Comparison of ENCODE assay signal across 8 mouse cellular contexts in genomic region chr6:53068875-53069178, GRCm38 (mm10). TPM values are rescaled to one million over a fixed set of nuclear protein-coding genes. Genes with fewer than 3 reads are reported as not detected.
DNase-seq lines count a peak whose midpoint lies in the region; ATAC-seq and TF ChIP-seq lines count a peak whose summit lies in the region.

No protein-coding gene starts in this region.

- no peak for TF ChIP-seq EP300 in heart, postnatal 0 days (IDR thresholded peaks at IDR 0.05; ENCODE audit: low read depth)

- H3K4me3 ChIP-seq in kidney, embryonic 16.5 days (ENCODE audit: low read length), result peak overlapping the region; percentile 85
- H3K4me3 ChIP-seq in brown adipose tissue, adult 24 weeks (ENCODE audit: insufficient read depth, low read depth, low read length), result peak overlapping the region; percentile 67
- peak overlapping the region; percentile 93 for H3K4me3 ChIP-seq in heart, postnatal 0 days (ENCODE audit: low read depth, low read length)
- H3K4me3 ChIP-seq in midbrain, embryonic 12.5 days, result peak overlapping the region; percentile 69

- WGBS in kidney, embryonic 16.5 days, result 3% methylated on average over 6 of the region's 6 CpGs
- WGBS in heart, postnatal 0 days, result 6% methylated on average over 6 of the region's 6 CpGs
- WGBS in midbrain, embryonic 12.5 days, result 4% methylated on average over 6 of the region's 6 CpGs

- DNase-seq in kidney, postnatal 25 days, result no peak
- no peak for DNase-seq in heart, postnatal 0 days (ENCODE audit: low spot score)
- no peak for DNase-seq in lung, postnatal 36 days
- DNase-seq in gastrocnemius, postnatal 4 days (ENCODE audit: low spot score in 2 of 2), result no peak

- H3K36me3 ChIP-seq in kidney, embryonic 16.5 days (ENCODE audit: insufficient read depth, low read length), result no peaks in the 10 kb centered on the region
- H3K36me3 ChIP-seq in heart, postnatal 0 days (replicated peaks; ENCODE audit: control insufficient read depth, insufficient read depth, low read length), result no peaks in the 10 kb centered on the region
- no peaks in the 10 kb centered on the region for H3K36me3 ChIP-seq in midbrain, embryonic 12.5 days

- ATAC-seq in kidney, embryonic 16.5 days (ENCODE audit: low FRiP score, low TSS enrichment), result no peak
- ATAC-seq in heart, postnatal 0 days (ENCODE audit: insufficient read depth, low read depth), result no peak
- ATAC-seq in midbrain, embryonic 12.5 days (ENCODE audit: low FRiP score, low read depth), result no peak
- no peak for ATAC-seq in megakaryocyte-erythroid progenitor cell, adult 5-6 weeks (replicated peaks; ENCODE audit: low FRiP score, low TSS enrichment, poor library complexity, severe bottlenecking)

- 0 out of 2 replicates have a peak, but pooled peaks cover 4% of the 10 kb centered on the region for H3K4me1 ChIP-seq in kidney, embryonic 16.5 days (ENCODE audit: insufficient read depth, low read length)
- H3K4me1 ChIP-seq in brown adipose tissue, adult 24 weeks (ENCODE audit: control insufficient read depth, insufficient read depth, insufficient read length, low read length), result peaks cover 5% of the 10 kb centered on the region; the same call in 1 of the 2 replicates
- peaks cover 26% of the 10 kb centered on the region for H3K4me1 ChIP-seq in heart, postnatal 0 days (ENCODE audit: control insufficient read depth, insufficient read depth)
- H3K4me1 ChIP-seq in midbrain, embryonic 12.5 days, result peaks cover 5% of the 10 kb centered on the region

- peaks cover 27% of the 10 kb centered on the region for H3K27me3 ChIP-seq in kidney, embryonic 16.5 days (ENCODE audit: insufficient read depth, low read length)
- H3K27me3 ChIP-seq in heart, postnatal 0 days (ENCODE audit: control insufficient read depth, insufficient read depth, low read length), result no peaks in the 10 kb centered on the region
- H3K27me3 ChIP-seq in midbrain, embryonic 12.5 days, result peaks cover 31% of the 10 kb centered on the region

- H3K9me3 ChIP-seq in kidney, embryonic 16.5 days (ENCODE audit: low read length), result no peaks in the 10 kb centered on the region
- H3K9me3 ChIP-seq in heart, postnatal 0 days (replicated peaks; ENCODE audit: control insufficient read depth, low read length), result no peaks in the 10 kb centered on the region
- no peaks in the 10 kb centered on the region for H3K9me3 ChIP-seq in midbrain, embryonic 12.5 days

- no peak for TF ChIP-seq CTCF in heart, postnatal 0 days (IDR thresholded peaks at IDR 0.05; ENCODE audit: low read depth)

- H3K4me2 ChIP-seq in kidney, embryonic 16.5 days (replicated peaks; ENCODE audit: low read depth, low read length), result peak overlapping the region; percentile 98
- peak overlapping the region; percentile 66 for H3K4me2 ChIP-seq in heart, postnatal 0 days (ENCODE audit: low read depth, low read length)
- peak overlapping the region; percentile 72 for H3K4me2 ChIP-seq in midbrain, embryonic 12.5 days (replicated peaks)

- peak overlapping the region; percentile 80 for H3K9ac ChIP-seq in kidney, embryonic 16.5 days (replicated peaks; ENCODE audit: low read length)
- H3K9ac ChIP-seq in heart, postnatal 0 days (replicated peaks; ENCODE audit: low read depth, low read length), result peak overlapping the region; percentile 91
- H3K9ac ChIP-seq in midbrain, embryonic 12.5 days (replicated peaks), result peak overlapping the region; percentile 85

- H3K27ac ChIP-seq in kidney, embryonic 16.5 days (ENCODE audit: low read length), result no peak overlapping the region
- H3K27ac ChIP-seq in brown adipose tissue, adult 24 weeks (replicated peaks; ENCODE audit: low read depth, low read length), result no peak overlapping the region
- peak overlapping the region; percentile 81 for H3K27ac ChIP-seq in heart, postnatal 0 days (ENCODE audit: low read depth)
- peak overlapping the region; percentile 78; the same call in 1 of the 2 replicates for H3K27ac ChIP-seq in midbrain, embryonic 12.5 days (replicated peaks)

RNA-seq across cellular contexts. Expression of gene Jazf1, which starts 0.4 kb away (rescaled TPM):
- 3.3 and 4.2 TPM in 2 replicates for polyA plus RNA-seq in kidney, embryonic 16.5 days (2015; fragmentation: Nextera tagmentation; extraction: Ambion mirVana)
- 6.6 and 8.9 TPM in 2 replicates for polyA plus RNA-seq in brown adipose tissue, adult 24 weeks (2012; ENCODE audit: insufficient read depth, insufficient read length, missing spikeins)
- 6.0 and 8.3 TPM in 2 replicates for total RNA-seq in heart, postnatal 0 days (2014; rRNA removed; ENCODE audit: low replicate concordance)
- 9.5 and 10.0 TPM in 2 replicates for polyA plus RNA-seq in heart, postnatal 0 days (2015; fragmentation: Nextera tagmentation; extraction: Ambion mirVana)
- 12.3 and 12.8 TPM in 2 replicates for polyA plus RNA-seq in midbrain, embryonic 12.5 days (2016; fragmentation: Nextera tagmentation; extraction: Ambion mirVana)
- total RNA-seq in megakaryocyte-erythroid progenitor cell, adult 5-6 weeks (2014; fragmentation: Nextera tagmentation), result not detected in 2 replicates
- not detected in 2 replicates for total RNA-seq in megakaryocyte-erythroid progenitor cell, adult 5-6 weeks (2017)
- 10 to 100 TPM; 10.7 to 11.6 TPM for total RNA-seq in gastrocnemius, postnatal 4 days (2021)

Comparison
In these comparisons a context has a peak if more than half of its experiments do, and no peak if none do; other contexts are left out.
1. H3K27ac ChIP-seq: peak in heart, postnatal 0 days (single experiment) and midbrain, embryonic 12.5 days (single experiment); none in kidney, embryonic 16.5 days (single experiment) and brown adipose tissue, adult 24 weeks (single experiment).
2. Peak in every context shown above with its lines, with median percentiles within 50 percentile points of each other: H3K4me2 ChIP-seq, H3K4me3 ChIP-seq and H3K9ac ChIP-seq.